Mouse (Mus musculus): Measurements from ENCODE around the gene Gas2l1.

The Gas2l1 gene

DNA sequence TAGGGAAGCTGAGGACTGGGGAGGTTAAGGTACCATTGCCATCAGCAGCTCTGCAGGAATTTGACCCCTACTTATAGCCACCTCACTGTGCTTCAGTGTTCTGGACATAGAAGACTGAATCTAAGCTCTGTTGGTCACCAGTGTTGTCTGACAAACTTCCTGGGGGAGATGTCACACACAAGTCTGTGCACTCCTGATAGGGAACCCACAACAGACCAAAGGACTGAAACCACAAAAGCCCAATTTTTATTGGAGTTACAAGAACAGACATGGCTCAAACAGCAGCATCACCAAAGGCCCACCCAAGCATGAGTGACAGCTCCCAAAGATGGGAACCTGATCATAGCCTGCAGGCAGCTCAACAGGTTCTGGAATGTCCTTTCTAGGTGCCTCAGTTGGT lies 1.9 kb upstream of the Gas2l1 start:
- DNase-seq (ENCODE audit: extremely low spot score, low read depth, low spot score) = no peak

DNA sequence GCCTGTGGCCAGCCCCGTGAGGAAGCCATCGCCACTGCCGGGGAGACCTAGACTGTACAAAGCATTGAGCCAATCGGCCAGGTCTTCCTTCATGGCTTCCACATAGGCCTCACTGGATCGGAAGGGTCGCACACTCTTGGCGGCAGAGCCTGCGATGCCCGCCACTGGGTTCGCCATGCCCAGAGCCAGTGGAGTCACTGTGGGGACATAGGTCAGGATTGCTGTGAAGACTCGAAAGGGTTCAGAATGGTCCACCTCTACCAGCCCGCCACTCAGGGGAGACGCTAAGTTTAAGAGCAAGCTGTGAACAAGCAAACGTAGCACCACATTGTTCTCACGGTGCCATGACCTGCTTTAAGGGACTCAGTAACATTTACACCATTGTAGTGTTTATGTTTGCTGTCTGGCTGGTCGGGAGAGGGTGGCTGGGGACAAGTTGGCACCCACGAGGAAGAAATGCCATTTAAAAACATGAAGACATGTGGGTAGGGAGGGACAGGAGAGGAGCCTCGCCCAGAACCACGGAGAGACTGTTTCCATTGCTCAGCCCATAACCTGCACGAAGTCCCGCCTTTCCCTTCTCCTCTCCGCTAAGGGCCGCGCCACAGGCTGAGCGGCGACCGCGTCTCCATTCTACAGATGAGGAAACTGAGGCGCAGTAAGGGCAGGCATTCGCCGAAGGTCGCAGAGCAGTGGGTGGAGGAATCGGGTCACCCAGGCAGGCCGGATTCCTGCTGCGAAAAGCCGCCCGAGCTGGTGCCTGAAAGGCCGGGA lies 658 bp downstream of the Gas2l1 start:
- DNase-seq (ENCODE audit: extremely low spot score, low read depth, low spot score) = no peak

DNA sequence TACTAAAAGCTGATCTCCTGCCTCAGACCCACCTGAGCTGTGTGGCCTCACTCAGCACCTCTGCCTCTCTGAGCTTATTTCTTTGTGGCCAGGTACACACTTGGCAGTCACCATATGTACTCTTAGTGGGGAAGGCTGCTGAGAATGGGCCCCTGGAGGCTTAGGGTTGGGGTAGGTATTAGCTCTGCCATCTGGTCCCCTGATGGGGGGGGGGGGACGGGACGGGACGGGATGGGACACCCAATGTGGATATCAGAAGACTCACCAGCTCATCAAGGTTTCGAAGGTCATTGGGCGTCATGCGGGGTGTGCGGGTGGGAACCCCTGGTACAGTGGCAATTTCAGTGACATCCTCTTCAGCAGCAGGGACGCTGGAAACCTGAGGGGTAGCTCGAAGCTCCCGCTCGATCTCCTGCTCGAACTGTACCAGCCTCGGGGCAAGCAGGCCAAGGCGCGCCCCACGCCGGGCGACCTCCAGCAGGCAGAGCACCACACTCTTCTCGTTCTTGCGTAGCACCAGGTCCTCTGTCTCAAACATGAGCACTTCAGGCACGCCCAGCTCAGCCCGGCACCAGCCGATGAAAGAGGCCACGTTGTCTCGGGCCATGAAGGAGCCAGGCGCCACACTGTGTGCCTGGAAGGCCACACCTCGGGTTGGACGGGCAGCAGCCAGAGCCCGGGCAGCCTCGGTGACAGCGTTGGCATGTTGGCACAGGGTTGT lies 1.4 kb downstream of the Gas2l1 start:
- DNase-seq (ENCODE audit: extremely low spot score, low read depth, low spot score) = no peak

DNA sequence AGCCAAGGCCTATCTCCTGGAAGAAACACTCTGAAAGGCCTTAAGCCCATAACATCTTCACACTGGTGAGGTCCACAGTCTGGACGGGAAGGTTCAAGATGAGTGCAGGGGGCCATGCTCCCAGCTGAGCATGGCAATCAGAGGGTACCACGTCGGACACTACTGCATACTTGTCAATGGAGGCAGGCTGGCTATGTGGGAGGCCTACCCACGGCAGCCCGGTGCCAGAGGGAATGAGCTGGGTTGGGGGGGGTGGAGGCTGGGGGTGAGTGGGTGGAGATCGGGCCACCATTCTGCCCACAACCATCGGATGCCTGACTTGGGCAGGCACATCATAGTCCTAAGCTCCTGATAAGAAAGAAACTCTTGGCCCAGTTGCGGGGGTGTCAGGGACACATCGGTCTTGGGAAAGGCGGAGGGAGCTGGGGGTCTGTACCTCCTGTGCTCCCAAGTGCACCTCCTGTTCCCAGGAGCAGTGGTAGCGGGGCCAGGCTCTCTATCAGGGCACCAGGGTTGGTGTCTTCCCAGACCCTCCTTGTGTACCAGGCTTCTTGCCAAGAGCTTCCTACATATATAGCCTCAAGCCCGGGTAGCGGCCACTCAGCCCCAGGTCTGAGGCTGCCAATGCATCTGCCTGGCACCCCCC lies 2.1 kb downstream of the Gas2l1 start:
- DNase-seq (ENCODE audit: extremely low spot score, low read depth, low spot score) = no peak

DNA sequence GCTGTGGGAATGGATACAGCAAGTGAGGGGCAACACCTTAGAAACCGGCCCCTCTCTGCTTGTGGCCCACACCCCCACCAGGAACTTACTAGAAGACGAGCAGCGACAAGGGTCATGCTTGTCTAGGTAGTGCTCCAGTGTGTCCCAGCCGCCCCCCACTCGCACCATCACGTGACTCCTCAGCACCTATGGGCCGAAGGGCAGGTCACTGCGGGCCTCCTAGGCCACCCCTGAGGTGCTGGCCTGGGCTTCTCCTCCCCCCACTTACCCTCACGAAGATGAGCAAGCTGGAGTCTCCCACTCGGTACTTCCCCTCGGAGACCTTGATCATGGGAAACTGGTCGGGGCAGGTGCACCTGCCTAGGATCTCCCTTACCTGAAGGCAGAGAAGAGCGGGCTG lies 2.8 kb downstream of the Gas2l1 start:
- DNase-seq (ENCODE audit: extremely low spot score, low read depth, low spot score) = no peak

DNA sequence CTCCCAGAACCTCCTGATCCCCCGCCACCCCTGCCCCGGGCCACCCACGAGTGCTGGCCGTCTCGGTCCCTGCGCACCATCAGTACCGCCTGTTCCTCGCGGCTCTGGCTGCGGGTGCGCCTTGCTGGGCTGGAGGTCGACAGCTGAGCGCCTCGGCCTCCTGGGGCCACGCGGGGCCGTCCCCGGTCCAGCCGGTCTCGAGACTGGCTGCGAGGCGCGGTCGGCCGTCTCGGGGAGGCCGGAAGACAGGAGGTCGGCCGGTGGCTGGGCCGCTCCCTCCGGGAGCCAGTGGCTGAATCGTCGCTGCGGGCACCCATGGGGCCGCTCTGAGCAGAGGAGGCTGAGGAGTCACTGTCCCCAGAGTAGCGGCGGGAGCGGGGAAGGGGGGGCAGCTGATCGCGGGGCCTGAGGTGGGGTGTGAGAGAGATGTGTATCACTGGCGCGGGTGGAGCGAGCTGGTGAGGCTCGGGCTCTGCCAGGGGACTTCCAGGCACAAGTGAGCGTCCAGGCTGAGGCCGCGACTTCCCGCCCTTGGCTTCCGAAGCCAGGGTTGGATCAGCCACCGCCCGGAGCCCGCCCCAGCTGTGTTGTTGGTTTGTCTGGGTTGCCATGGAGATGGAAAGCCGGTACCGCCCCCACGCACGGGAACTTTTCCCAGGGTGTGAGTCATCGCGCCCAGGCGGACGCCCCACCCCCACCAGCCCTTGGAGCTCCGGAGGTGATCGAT lies 3.6 kb downstream of the Gas2l1 start:
- no peak for DNase-seq (ENCODE audit: extremely low spot score, low read depth, low spot score)

DNA sequence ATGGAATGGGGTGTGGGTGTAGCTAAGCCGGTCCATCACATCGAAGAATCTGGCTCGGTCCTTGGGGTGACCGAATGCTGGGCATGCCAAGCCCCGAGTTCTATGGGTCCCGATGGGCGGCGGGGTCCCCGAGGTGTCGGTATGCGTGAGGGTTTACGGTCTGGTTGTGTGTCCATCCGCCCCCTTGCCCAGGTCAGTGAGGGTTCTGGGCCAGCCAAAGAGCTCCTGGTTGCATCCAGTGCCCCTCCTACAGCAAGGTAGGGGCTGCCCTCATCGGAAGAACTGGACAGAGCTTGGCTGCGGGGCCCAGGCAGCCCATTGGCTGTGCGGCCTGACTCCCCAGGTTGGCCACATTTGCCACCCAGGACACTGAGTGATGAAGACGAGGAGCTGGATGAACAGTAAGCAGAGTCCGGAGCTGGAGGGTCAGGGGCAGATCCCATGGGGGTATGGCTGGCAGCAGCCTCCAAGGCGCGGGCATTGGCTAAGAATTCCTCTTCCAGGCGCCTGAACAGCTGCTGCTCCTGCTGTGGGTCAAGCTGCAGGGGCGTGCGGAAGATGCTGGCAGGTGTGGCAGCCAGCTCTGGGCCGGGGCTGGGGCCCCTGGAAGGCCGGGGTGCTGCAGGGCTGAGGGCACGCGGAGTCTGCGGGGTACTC lies 4.2 kb downstream of the Gas2l1 start:
- no peak for DNase-seq (ENCODE audit: extremely low spot score, low read depth, low spot score)

DNA sequence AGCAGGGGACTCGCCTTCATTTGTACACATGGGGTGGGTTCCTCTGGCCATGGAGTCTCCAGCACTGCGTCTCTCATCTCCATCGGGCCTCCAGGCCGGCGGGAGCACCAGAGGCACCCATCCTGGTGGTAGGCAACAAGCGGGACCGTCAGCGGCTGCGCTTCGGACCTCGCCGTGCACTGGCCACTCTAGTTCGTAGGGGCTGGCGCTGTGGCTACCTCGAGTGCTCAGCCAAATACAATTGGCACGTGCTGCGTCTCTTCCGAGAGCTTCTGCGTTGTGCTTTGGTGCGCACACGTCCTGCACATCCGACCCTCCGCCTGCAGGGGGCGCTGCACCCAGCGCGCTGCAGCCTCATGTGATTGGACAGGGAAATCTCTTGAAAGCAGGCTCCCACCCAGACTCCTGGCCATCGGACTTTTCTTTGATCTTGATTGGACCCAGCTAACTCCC lies 5.4 kb downstream of the Gas2l1 start:
- no peak for DNase-seq (ENCODE audit: extremely low spot score, low read depth, low spot score)

DNA sequence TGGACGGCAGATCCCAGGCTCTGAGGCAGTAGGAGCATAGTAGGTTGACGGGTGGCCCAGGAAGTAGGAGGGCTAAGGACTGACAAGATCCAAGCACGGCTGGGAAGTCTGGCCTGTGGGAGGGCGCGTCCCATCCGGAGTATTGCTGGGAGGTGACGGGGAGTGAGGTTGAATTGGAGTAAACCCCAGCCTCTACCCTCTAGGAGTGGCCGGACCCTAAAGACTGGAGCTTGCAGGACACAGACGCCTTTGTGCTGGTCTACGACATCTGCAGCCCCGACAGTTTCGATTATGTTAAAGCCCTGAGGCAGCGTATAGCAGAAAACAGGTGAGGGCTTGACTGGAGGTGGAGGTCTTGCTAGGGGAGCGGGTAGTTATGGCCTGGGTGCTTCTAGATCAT lies 5.9 kb downstream of the Gas2l1 start:
- DNase-seq (ENCODE audit: extremely low spot score, low read depth, low spot score) = no peak

DNA sequence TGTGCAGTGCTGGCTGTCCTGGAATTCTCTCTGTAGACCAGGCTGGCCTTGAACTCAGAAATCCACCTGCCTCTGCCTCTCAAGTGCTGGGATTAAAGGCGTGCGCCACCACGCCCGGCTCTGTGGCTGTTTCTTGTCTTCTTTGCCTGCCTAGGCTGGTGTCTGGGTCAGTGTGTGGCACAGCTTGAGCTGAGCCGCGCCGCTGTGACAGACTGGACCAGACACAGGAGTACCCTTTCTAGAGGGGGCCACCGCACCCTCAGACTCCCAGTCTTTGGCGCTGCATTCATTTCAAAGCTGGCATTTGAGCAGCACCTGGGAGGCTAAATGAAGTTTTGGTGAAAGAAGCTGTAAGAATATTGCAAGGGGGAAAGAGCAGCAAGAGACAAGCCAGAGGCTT lies 6.3 kb downstream of the Gas2l1 start:
- DNase-seq (ENCODE audit: extremely low spot score, low read depth, low spot score) = no peak

DNA sequence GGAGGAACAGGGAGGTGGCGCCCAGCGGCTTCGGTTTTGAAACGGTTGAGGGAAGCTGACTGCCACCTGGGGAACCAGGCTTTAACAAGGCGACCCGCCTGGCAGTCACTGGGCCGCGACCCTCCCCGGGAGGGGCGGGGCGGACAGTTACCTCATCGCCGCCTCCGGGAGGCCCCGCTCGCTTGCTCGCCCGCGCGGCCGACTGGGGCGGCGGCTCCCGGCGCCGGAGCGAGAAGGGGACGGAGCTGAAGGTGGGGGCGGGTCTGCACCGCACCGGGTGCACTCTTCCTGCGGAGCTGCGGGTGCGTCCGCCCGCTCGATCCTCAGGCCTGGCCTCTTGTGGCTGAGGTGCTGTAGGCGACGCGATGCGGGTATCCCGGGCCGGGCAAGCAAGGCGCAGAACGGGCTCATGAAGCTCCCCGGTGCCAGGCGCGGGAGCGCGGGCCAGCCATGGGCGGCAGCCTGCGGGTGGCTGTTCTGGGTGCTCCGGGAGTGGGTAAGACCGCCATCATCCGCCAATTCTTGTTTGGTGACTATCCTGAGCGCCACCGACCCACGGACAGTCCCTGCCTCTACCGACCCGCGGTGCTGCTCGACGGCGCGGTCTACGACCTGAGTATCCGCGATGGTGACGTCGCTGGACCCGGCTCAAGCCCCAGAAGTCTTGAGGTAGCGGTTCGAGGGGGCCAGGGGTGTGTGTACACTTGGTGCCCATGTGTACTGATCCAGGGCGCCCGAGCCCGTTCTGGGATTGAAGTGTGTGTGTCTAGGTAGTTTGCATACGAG lies 7.1 kb downstream of the Gas2l1 start, which contains the start of gene Rasl10a:
TSS of gene Rasl10a (plus strand) at position 273 of the 786 bp plus-strand sequence.
- DNase-seq (ENCODE audit: extremely low spot score, low read depth, low spot score) = no peak

DNA sequence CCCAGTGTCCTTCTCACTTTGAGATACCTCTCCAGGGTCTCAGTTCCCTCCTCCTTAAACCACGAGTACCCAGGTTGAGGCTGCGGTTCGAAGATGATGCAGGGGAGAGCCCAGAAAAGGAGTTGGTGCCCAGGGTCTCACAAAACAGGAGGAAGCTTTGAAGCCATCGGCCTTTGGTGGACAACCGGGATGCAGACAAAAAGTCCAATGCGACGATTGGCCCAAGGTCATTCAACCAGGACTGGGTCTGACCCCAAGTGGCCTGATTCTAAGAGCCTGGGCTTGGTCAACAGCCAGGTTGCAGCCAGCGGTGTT lies 7.6 kb downstream of the Gas2l1 start:
- DNase-seq (ENCODE audit: extremely low spot score, low read depth, low spot score) = no peak

DNA sequence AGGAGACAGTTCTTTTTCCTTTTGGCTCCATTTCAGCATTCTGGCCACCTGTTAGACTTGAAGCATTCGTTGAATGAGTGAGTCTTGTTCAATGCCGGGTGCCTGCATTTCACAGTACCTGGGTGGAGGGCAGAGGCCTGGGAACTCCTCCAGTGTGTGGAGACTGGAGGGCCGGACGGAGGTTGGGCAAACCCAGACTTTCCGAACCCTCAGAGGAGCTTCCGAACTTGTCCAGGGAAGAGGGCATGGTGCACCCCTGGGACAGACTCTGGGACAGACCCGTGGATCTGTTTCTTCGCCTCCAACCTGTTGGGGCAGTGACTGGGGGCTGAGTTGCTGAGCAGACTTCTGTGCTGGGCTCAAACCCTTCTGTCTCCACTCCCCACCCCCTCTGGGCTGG lies 8.1 kb downstream of the Gas2l1 start:
- no peak for DNase-seq (ENCODE audit: extremely low spot score, low read depth, low spot score)

DNA sequence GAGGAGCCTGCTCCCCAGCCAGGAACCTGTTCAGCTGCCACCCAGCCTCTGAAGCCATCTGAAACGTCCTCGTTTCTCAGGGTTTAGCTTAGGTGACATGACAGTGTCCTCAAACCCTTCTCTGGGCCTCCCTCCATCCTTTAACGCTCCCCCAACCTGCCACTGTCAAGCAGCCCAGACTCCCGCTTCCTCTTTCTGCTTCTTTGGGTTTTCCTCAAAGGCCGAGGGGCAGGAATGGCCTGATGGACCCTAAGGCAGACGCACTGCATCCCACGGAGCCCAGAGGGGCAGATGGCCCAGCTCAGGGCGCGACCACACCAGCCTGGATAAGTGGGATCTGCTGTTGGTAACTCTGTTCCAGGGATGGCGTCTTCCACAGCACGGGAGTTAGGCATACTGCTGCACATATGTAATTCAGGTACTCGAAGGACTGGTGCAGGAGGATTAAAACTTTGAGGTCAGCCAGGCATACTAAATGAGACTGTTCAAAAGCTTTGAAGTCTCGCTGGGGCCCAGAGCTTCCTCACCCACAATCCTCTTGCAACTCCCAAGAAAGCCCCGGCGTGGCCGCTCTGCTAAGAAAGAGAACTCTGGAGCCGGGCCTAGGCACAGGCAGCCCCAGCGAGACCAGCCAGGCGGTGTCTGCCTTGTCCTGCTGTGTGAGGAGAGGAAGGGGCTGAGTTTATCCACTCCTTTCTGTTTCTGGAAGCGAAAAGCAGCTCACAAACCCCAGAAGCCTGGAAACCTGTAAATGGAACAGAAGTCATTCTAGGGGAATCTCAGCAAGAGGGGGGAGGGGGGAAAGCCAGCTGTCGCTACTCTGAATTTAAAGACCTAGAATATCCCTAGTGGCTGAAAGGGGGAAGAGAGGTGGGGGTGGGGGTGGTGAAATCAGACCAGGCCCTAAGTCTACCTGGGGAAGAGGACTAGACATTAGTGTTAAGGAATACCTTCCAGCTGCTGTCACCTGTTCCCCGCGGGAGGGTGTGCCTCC lies 8.9 kb downstream of the Gas2l1 start:
- no peak for DNase-seq (ENCODE audit: extremely low spot score, low read depth, low spot score)

DNA sequence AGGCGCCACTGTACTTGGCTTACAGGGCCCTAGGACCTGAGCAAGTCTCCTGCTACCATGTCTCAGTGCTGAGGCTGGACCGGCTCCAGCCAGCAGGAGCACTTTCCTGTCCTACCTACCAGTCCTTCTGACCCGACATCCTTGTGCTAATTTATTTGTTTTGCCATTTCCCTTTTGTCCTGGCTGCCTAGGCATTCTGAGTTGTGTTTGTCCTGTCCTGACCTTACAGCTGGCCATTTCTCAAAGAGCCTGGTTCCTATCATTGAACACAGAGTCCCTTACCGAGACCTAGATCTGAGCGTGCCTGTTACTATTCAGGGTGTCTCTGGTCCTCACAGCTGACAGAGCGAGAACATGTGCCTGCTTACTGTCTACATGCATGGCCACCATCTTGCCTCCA lies 10.3 kb downstream of the Gas2l1 start:
- DNase-seq (ENCODE audit: extremely low spot score, low read depth, low spot score) = no peak

DNA sequence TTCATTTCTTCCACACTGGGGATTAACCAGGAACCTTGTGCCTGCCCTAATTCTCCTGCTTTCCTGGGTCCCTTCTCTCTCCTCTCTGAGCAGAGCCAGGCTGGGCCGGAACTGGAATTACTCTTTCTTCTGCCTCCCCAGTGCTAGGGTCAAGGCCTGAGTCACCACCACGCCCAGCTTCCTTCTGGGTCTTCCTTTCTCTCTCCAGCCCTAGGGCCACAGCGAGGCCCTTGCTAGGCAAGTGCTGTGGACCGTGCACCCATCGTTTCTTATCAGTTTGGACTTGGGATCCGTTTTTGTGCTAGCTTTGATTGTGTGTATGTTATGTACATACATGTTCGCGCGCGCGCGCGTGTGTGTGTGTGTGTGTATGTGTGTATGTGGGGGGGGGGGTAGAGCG lies 11.0 kb downstream of the Gas2l1 start:
- DNase-seq (ENCODE audit: extremely low spot score, low read depth, low spot score) = no peak

DNA sequence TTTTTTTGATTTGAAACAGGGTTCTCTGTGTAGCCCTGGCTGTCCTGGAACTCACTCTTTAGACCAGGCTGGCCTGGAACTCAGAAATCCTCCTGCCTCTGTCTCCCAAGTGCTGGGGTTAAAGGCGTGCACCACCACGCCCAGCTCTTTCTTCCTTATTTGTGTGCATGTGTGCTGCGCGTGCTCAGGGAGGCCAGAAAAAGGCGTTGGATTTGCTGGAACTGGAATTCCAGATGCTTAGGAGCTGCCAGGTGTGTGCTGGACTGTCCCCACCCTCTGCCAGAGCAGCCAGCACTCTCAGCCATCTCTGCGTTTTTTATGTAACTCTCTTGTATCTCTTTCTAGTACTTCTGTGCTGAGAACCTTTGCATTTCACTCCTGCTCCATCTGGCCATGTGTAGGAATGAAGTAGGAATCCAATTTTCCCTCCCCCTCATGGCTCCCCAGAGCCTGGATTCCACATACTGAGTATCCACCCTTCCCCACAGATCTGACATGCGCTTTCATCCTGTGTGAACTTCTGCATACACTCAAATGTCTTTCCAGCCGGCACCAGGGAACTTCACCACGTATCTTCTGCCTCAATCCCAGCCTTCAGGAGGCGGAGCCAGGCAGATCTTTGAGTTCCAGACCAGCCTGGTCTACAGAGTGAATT lies 12.8 kb downstream of the Gas2l1 start:
- no peak for DNase-seq (ENCODE audit: extremely low spot score, low read depth, low spot score)

DNA sequence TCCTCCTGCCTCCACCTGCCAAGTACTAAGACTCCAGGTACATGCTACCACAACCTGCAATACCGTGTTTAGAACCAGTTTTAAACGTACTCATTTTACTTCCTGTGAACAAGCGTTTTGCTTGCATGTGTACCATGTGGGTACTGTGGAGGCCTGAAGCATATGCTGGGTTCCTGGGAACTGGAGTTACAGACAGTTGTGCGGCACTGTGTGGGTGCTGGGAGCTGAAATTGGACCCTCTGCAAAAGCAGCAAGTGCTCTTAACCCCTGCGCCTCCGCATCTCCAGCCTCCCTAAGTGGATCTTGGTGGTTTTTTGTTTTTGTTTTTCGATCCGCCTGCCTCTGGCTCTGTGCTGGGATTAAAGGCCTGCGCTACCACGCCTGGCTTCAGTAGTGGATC lies 13.5 kb downstream of the Gas2l1 start:
- DNase-seq (ENCODE audit: extremely low spot score, low read depth, low spot score) = no peak

Measured in hindlimb bud, embryonic 11.5 days (tissue).